Mouse (Mus musculus) E14TG2a.4 (cell line): ENCODE data around the gene Commd2.

Experiments used
- H3K27me3 ChIP-seq: 2 replicates; pipeline ENCODE4 v1.6.1; 2014; ENCODE audit warnings: low read length, control low read depth; ENCODE audit not compliant: insufficient read depth
- H3K36me3 ChIP-seq: 2 replicates; pipeline ENCODE4 v1.6.1; 2014; ENCODE audit warnings: low read length, control low read depth; ENCODE audit not compliant: insufficient read depth
- H3K4me1 ChIP-seq: replicated peaks from 2 replicates; pipeline ENCODE4 v1.6.1; 2014; ENCODE audit warnings: low read depth, low read length, control low read depth
- H3K4me3 ChIP-seq: replicated peaks from 2 replicates; pipeline ENCODE4 v1.5.1; 2014; ENCODE audit warnings: mild to moderate bottlenecking, low read length
- H3K9me3 ChIP-seq: 2 replicates; pipeline ENCODE4 v1.6.1; 2014; ENCODE audit warnings: low read length, control low read depth
- CTCF ChIP-seq: conservative IDR thresholded peaks from 2 replicates; pipeline ENCODE4 v1.5.1; 2014; ENCODE audit warnings: low read length
- NANOG ChIP-seq: IDR thresholded peaks from 2 replicates; pipeline ENCODE4 v1.6.1; 2014; ENCODE audit warnings: borderline replicate concordance, low read length, mixed read lengths
- POU5F1 ChIP-seq: IDR thresholded peaks from 2 replicates; pipeline ENCODE4 v1.6.1; 2014; ENCODE audit warnings: low read length, borderline replicate concordance

Commd2 gene

GRCm38 (mm10) chr3:57651231-57651864, at the start of gene Commd2:
TSS of gene Commd2 (minus strand) at chr3:57651715.
- Histone ChIP-seq H3K9me3 (no peaks in the 10 kb centered on the region), H3K4me1 (peaks cover 3% of the 10 kb centered on the region), H3K27me3 (no peaks in the 10 kb centered on the region), H3K36me3 (peaks cover 19% of the 10 kb centered on the region), H3K4me3 (peak within 1 kb of the TSS; percentile 89)
- TF ChIP-seq CTCF (no peak), POU5F1 (no peak), NANOG (no peak)

DNA sequence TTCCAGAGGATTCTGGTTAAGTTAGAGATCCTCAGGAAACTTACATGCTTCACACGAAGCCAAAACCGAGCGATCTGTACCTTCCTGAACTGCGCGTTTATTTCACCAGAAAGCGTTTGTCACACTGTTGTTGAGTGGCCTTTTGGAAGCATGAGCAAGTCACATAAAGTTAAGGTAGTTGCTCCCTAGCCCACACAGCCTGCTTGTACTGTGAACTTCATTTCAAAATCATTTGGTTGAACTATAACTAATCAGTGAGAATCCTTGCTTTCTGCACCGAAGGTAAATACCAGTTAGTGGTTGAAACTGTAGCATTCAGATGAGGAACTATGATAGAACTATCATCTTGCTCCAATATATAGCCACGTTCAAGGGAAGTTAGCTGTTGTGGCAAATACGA, 45.3 kb upstream of the Commd2 start:
- no peaks in the 10 kb centered on the region for H3K4me1 ChIP-seq
- no peak overlapping the region for H3K4me3 ChIP-seq
- TF ChIP-seq POU5F1: no peak
- TF ChIP-seq CTCF: no peak
- no peak for TF ChIP-seq NANOG
- H3K36me3 ChIP-seq: no peaks in the 10 kb centered on the region
- 0 out of 2 replicates have a peak, but pooled peaks cover 3% of the 10 kb centered on the region for H3K9me3 ChIP-seq
- no peaks in the 10 kb centered on the region for H3K27me3 ChIP-seq

- Histone ChIP-seq H3K27me3 (no peaks in the 10 kb centered on the region), H3K9me3 (0 out of 2 replicates have a peak, but pooled peaks cover 3% of the 10 kb centered on the region), H3K4me3 (no peak overlapping the region), H3K4me1 (no peaks in the 10 kb centered on the region), H3K36me3 (no peaks in the 10 kb centered on the region)
- TF ChIP-seq NANOG: no peak
- TF ChIP-seq POU5F1: no peak
- no peak for TF ChIP-seq CTCF
Observed at GRCm38 (mm10) chr3:57696249-57696648, 44.7 kb upstream of the Commd2 start.

DNA sequence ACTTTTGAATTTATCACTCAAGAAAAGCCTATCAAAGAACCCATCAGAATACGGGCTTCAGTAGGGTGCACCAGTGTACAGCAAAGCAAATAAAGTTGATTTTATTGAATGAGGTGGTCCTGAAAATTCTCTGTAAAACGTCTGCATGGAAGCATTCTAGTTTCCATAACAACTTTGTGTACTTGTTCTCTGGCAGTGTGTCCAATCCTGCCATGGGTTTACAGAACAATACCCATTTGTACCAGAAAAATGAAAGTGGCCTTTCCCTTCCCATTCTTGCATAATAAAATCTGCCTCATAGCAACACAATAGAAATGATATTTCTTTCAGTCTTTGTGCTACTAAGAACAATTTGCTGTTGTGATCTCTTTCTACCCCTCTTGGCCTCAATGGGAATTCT, 41.2 kb upstream of the Commd2 start, which contains the start of gene Ankub1:
Gene Ankub1, minus strand, starts transcription at position 81 of the 400 bp plus-strand sequence.
- Histone ChIP-seq H3K27me3 (no peaks in the 10 kb centered on the region), H3K9me3 (peaks cover 9% of the 10 kb centered on the region), H3K36me3 (no peaks in the 10 kb centered on the region), H3K4me1 (no peaks in the 10 kb centered on the region), H3K4me3 (no peak within 1 kb of the TSS)
- TF ChIP-seq CTCF (no peak), POU5F1 (no peak), NANOG (no peak)

GRCm38 (mm10) chr3:57691772-57692171, 40.3 kb upstream of the Commd2 start:
- Histone ChIP-seq H3K9me3 (peaks cover 11% of the 10 kb centered on the region), H3K27me3 (no peaks in the 10 kb centered on the region), H3K4me3 (no peak overlapping the region), H3K36me3 (no peaks in the 10 kb centered on the region), H3K4me1 (no peaks in the 10 kb centered on the region)
- TF ChIP-seq NANOG (no peak), POU5F1 (no peak), CTCF (no peak)

GRCm38 (mm10) chr3:57677786-57678185, 26.3 kb upstream of the Commd2 start:
- no peak for TF ChIP-seq POU5F1
- no peak for TF ChIP-seq NANOG
- TF ChIP-seq CTCF: no peak
- Histone ChIP-seq H3K36me3 (no peaks in the 10 kb centered on the region), H3K27me3 (no peaks in the 10 kb centered on the region), H3K9me3 (peaks cover 13% of the 10 kb centered on the region), H3K4me1 (no peaks in the 10 kb centered on the region), H3K4me3 (no peak overlapping the region)

DNA sequence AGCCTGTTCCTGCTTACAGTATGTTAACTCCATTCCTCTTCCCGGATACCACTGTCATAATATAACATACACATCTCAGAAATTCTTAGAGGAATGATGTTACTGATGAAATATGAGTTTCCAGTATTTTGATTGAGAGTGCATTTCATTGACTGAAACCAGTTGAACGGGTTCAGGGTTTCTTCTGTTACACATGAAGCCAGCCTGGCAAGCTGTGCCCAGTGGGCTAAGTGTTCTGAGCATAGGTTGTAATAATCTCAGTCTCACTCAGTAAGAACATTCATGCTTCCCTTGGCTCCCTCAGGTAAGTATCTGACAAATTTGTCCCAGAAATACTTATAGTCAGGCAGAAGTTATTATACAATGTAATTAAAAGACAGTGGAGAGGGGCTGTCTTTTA, 22.6 kb upstream of the Commd2 start:
- H3K27me3 ChIP-seq: no peaks in the 10 kb centered on the region
- TF ChIP-seq CTCF (no peak), POU5F1 (no peak), NANOG (no peak)
- no peaks in the 10 kb centered on the region for H3K4me1 ChIP-seq
- H3K36me3 ChIP-seq: no peaks in the 10 kb centered on the region
- peaks cover 7% of the 10 kb centered on the region for H3K9me3 ChIP-seq
- no peak overlapping the region for H3K4me3 ChIP-seq

- TF ChIP-seq NANOG: no peak
- no peak for TF ChIP-seq POU5F1
- no peak for TF ChIP-seq CTCF
- no peaks in the 10 kb centered on the region for H3K36me3 ChIP-seq
- H3K4me1 ChIP-seq: no peaks in the 10 kb centered on the region
- H3K27me3 ChIP-seq: no peaks in the 10 kb centered on the region
- no peak overlapping the region for H3K4me3 ChIP-seq
- H3K9me3 ChIP-seq: peaks cover 2% of the 10 kb centered on the region
Observed at GRCm38 (mm10) chr3:57673586-57673985, 22.1 kb upstream of the Commd2 start.

- Histone ChIP-seq H3K9me3 (peaks cover 16% of the 10 kb centered on the region), H3K27me3 (no peaks in the 10 kb centered on the region), H3K4me3 (no peak overlapping the region), H3K4me1 (no peaks in the 10 kb centered on the region), H3K36me3 (no peaks in the 10 kb centered on the region)
- TF ChIP-seq POU5F1 (no peak), CTCF (peak; percentile 66)
Observed at GRCm38 (mm10) chr3:57667054-57667723, 15.7 kb upstream of the Commd2 start.
